14 mouse cellular contexts compared by ENCODE assay signal in the genomic region with DNA sequence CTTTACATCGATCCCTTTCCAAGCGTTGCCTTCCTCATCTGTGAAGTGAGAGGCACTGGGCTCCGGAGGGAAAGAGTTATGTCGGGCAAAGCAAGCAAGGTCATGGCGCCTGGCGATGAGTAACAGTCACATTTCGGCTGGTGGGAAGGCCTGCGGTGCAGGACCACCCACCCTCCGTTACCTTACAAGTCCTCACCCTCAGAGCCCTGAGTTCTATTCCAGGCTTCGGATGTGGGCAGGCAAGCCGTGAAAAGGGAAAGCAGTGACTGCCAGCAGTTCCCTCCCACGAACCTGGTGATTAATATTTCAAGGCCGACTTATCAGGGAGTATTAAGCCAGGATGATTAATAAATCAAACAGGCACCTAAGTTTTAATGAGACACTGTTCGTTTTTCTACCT.
DNase-seq lines count a peak whose midpoint lies in the region.
"Had no signal": no experiment of that assay in that cellular context is flagged by ENCODE, and none has a peak within 500 bp of the region (broad histone marks: within the 10 kb centered on the region; RNA-seq: fewer than 3 reads in every experiment).

No protein-coding gene starts in this region.

- intact Hi-C loops in heart, postnatal 10 days (cut with DNase I), result no loop called here

- DNase-seq in layer of hippocampus, adult 18-20 months (ENCODE audit: low spot score in 2 of 2), result peak; percentile 20 to 69
- no peak for DNase-seq in layer of hippocampus, postnatal 25 days (ENCODE audit: extremely low spot score in 1 of 2, low spot score in 1 of 2)
- DNase-seq in right cerebral cortex, adult 18-20 months, result peak; percentile 47
- no peak for DNase-seq in right cerebral cortex, postnatal 14 days
- DNase-seq in layer of hippocampus, adult 9-11 months, result peak; percentile 53
- DNase-seq in neural tube, embryonic 10.5 days (ENCODE audit: extremely low spot score, low spot score), result no peak
- no peak for DNase-seq in heart, postnatal 10 days
- DNase-seq: adrenal gland, adult 2 months; adrenal gland, postnatal 14 days; forebrain, postnatal 0 days; gastrocnemius, adult 2 months; gastrocnemius, postnatal 14 days; heart, adult 11 months; heart, postnatal 36 days had no signal

Comparison
In these comparisons a context has a peak if more than half of its experiments do, and no peak if none do; other contexts are left out.
1. DNase-seq: peak in layer of hippocampus, adult 18-20 months (2 of 2), right cerebral cortex, adult 18-20 months (single experiment) and layer of hippocampus, adult 9-11 months (single experiment); none in layer of hippocampus, postnatal 25 days (0 of 2), right cerebral cortex, postnatal 14 days (single experiment), neural tube, embryonic 10.5 days (single experiment) and heart, postnatal 10 days (0 of 2).